Mouse (Mus musculus): ENCODE measurements around the gene Tmem132d. TPM values are rescaled to one million over a fixed set of nuclear protein-coding genes. Genes with fewer than 3 reads are reported as not detected.

Tmem132d gene
- polyA plus RNA-seq, 1 experiment from 2014 or later = 3.0 TPM

GRCm38 (mm10) chr5:128424213-128424612 is 8.7 kb downstream of the Tmem132d start:
- H3K27me3 ChIP-seq (replicated peaks; ENCODE audit: control insufficient read depth, insufficient read depth, low read length) = no peaks in the 10 kb centered on the region
- H3K9ac ChIP-seq (ENCODE audit: low read depth, low read length) = no peak overlapping the region
- no peaks in the 10 kb centered on the region for H3K9me3 ChIP-seq (ENCODE audit: control insufficient read depth, low read length)
- no peaks in the 10 kb centered on the region for H3K4me1 ChIP-seq (ENCODE audit: control insufficient read depth, insufficient read depth, low read depth, low read length)
- no peak overlapping the region for H3K4me2 ChIP-seq (ENCODE audit: low read length)
- no peak overlapping the region for H3K4me3 ChIP-seq (ENCODE audit: low read length)
- ATAC-seq = no peak
- H3K36me3 ChIP-seq (ENCODE audit: control insufficient read depth, insufficient read depth, low read length) = no peaks in the 10 kb centered on the region
- no peak overlapping the region for H3K27ac ChIP-seq (ENCODE audit: low read depth, low read length)
- whole genome bisulfite sequencing = 92% methylated on average over 2 of the region's 2 CpGs

GRCm38 (mm10) chr5:128422090-128422489 is 10.8 kb downstream of the Tmem132d start:
- Histone ChIP-seq H3K27ac (ENCODE audit: low read depth, low read length) (no peak overlapping the region), H3K4me2 (ENCODE audit: low read length) (no peak overlapping the region), H3K27me3 (replicated peaks; ENCODE audit: control insufficient read depth, insufficient read depth, low read length) (no peaks in the 10 kb centered on the region), H3K9me3 (ENCODE audit: control insufficient read depth, low read length) (no peaks in the 10 kb centered on the region), H3K4me3 (ENCODE audit: low read length) (no peak overlapping the region), H3K9ac (ENCODE audit: low read depth, low read length) (no peak overlapping the region), H3K36me3 (ENCODE audit: control insufficient read depth, insufficient read depth, low read length) (no peaks in the 10 kb centered on the region), H3K4me1 (ENCODE audit: control insufficient read depth, insufficient read depth, low read depth, low read length) (no peaks in the 10 kb centered on the region)
- WGBS = 92% methylated on average over 2 of the region's 2 CpGs
- ATAC-seq = no peak

GRCm38 (mm10) chr5:128418149-128418710 is 14.6 kb downstream of the Tmem132d start:
- ATAC-seq = no peak
- 37% methylated on average over 11 of the region's 11 CpGs for WGBS
- no peaks in the 10 kb centered on the region for H3K27me3 ChIP-seq (replicated peaks; ENCODE audit: control insufficient read depth, insufficient read depth, low read length)
- H3K9me3 ChIP-seq (ENCODE audit: control insufficient read depth, low read length) = no peaks in the 10 kb centered on the region
- H3K36me3 ChIP-seq (ENCODE audit: control insufficient read depth, insufficient read depth, low read length) = no peaks in the 10 kb centered on the region
- peak overlapping the region; percentile 37 for H3K4me2 ChIP-seq (ENCODE audit: low read length)
- no peak overlapping the region for H3K27ac ChIP-seq (ENCODE audit: low read depth, low read length)
- H3K9ac ChIP-seq (ENCODE audit: low read depth, low read length) = no peak overlapping the region
- no peak overlapping the region; the same call in 1 of the 2 replicates for H3K4me3 ChIP-seq (ENCODE audit: low read length)
- H3K4me1 ChIP-seq (ENCODE audit: control insufficient read depth, insufficient read depth, low read depth, low read length) = no peaks in the 10 kb centered on the region

- Histone ChIP-seq H3K4me2 (ENCODE audit: low read length) (no peak overlapping the region), H3K9me3 (ENCODE audit: control insufficient read depth, low read length) (no peaks in the 10 kb centered on the region), H3K27ac (ENCODE audit: low read depth, low read length) (no peak overlapping the region), H3K4me3 (ENCODE audit: low read length) (no peak overlapping the region), H3K9ac (ENCODE audit: low read depth, low read length) (no peak overlapping the region), H3K4me1 (ENCODE audit: control insufficient read depth, insufficient read depth, low read depth, low read length) (no peaks in the 10 kb centered on the region), H3K36me3 (ENCODE audit: control insufficient read depth, insufficient read depth, low read length) (no peaks in the 10 kb centered on the region), H3K27me3 (replicated peaks; ENCODE audit: control insufficient read depth, insufficient read depth, low read length) (no peaks in the 10 kb centered on the region)
- WGBS = 36% methylated on average over 8 of the region's 8 CpGs
- no peak for ATAC-seq
Measured at GRCm38 (mm10) chr5:128414056-128414455, 18.8 kb downstream of the Tmem132d start.

GRCm38 (mm10) chr5:128412306-128412705 is 20.6 kb downstream of the Tmem132d start:
- H3K4me2 ChIP-seq (ENCODE audit: low read length) = no peak overlapping the region

GRCm38 (mm10) chr5:128407546-128407945 is 25.3 kb downstream of the Tmem132d start:
- WGBS = 82% methylated on average over 9 of the region's 9 CpGs
- no peak overlapping the region for H3K27ac ChIP-seq (ENCODE audit: low read depth, low read length)
- H3K27me3 ChIP-seq (replicated peaks; ENCODE audit: control insufficient read depth, insufficient read depth, low read length) = no peaks in the 10 kb centered on the region
- no peak overlapping the region for H3K4me2 ChIP-seq (ENCODE audit: low read length)
- no peak overlapping the region for H3K4me3 ChIP-seq (ENCODE audit: low read length)
- H3K36me3 ChIP-seq (ENCODE audit: control insufficient read depth, insufficient read depth, low read length) = no peaks in the 10 kb centered on the region
- H3K9me3 ChIP-seq (ENCODE audit: control insufficient read depth, low read length) = no peaks in the 10 kb centered on the region
- H3K9ac ChIP-seq (ENCODE audit: low read depth, low read length) = no peak overlapping the region
- no peak for ATAC-seq
- no peaks in the 10 kb centered on the region for H3K4me1 ChIP-seq (ENCODE audit: control insufficient read depth, insufficient read depth, low read depth, low read length)

More at GRCm38 (mm10) chr5:128412306-128412705, 20.6 kb downstream of the Tmem132d start:
- Histone ChIP-seq H3K4me1 (ENCODE audit: control insufficient read depth, insufficient read depth, low read depth, low read length) (no peaks in the 10 kb centered on the region), H3K4me3 (ENCODE audit: low read length) (no peak overlapping the region), H3K27me3 (replicated peaks; ENCODE audit: control insufficient read depth, insufficient read depth, low read length) (no peaks in the 10 kb centered on the region), H3K27ac (ENCODE audit: low read depth, low read length) (no peak overlapping the region), H3K36me3 (ENCODE audit: control insufficient read depth, insufficient read depth, low read length) (no peaks in the 10 kb centered on the region), H3K9ac (ENCODE audit: low read depth, low read length) (no peak overlapping the region), H3K9me3 (ENCODE audit: control insufficient read depth, low read length) (no peaks in the 10 kb centered on the region)
- 69% methylated on average over 6 of the region's 6 CpGs for WGBS
- no peak for ATAC-seq

- ATAC-seq = no peak
- H3K4me1 ChIP-seq (ENCODE audit: control insufficient read depth, insufficient read depth, low read depth, low read length) = no peaks in the 10 kb centered on the region
Measured at GRCm38 (mm10) chr5:128405071-128405470, 27.8 kb downstream of the Tmem132d start.

GRCm38 (mm10) chr5:128404223-128404622 is 28.7 kb downstream of the Tmem132d start:
- Histone ChIP-seq H3K36me3 (ENCODE audit: control insufficient read depth, insufficient read depth, low read length) (no peaks in the 10 kb centered on the region), H3K9me3 (ENCODE audit: control insufficient read depth, low read length) (no peaks in the 10 kb centered on the region), H3K9ac (ENCODE audit: low read depth, low read length) (no peak overlapping the region), H3K27me3 (replicated peaks; ENCODE audit: control insufficient read depth, insufficient read depth, low read length) (no peaks in the 10 kb centered on the region), H3K27ac (ENCODE audit: low read depth, low read length) (no peak overlapping the region), H3K4me2 (ENCODE audit: low read length) (no peak overlapping the region), H3K4me1 (ENCODE audit: control insufficient read depth, insufficient read depth, low read depth, low read length) (no peaks in the 10 kb centered on the region), H3K4me3 (ENCODE audit: low read length) (no peak overlapping the region)
- 95% methylated on average over 3 of the region's 3 CpGs for WGBS
- ATAC-seq = no peak

More at GRCm38 (mm10) chr5:128405071-128405470, 27.8 kb downstream of the Tmem132d start:
- Histone ChIP-seq H3K27me3 (replicated peaks; ENCODE audit: control insufficient read depth, insufficient read depth, low read length) (no peaks in the 10 kb centered on the region), H3K9ac (ENCODE audit: low read depth, low read length) (no peak overlapping the region), H3K4me3 (ENCODE audit: low read length) (no peak overlapping the region), H3K36me3 (ENCODE audit: control insufficient read depth, insufficient read depth, low read length) (no peaks in the 10 kb centered on the region), H3K4me2 (ENCODE audit: low read length) (no peak overlapping the region), H3K27ac (ENCODE audit: low read depth, low read length) (no peak overlapping the region), H3K9me3 (ENCODE audit: control insufficient read depth, low read length) (no peaks in the 10 kb centered on the region)
- 90% methylated on average over 8 of the region's 8 CpGs for WGBS

- H3K27ac ChIP-seq (ENCODE audit: low read depth, low read length) = no peak overlapping the region
- ATAC-seq = no peak
- H3K27me3 ChIP-seq (replicated peaks; ENCODE audit: control insufficient read depth, insufficient read depth, low read length) = no peaks in the 10 kb centered on the region
- no peak overlapping the region for H3K4me2 ChIP-seq (ENCODE audit: low read length)
- peaks cover 7% of the 10 kb centered on the region; the same call in 1 of the 2 replicates for H3K9me3 ChIP-seq (ENCODE audit: control insufficient read depth, low read length)
- H3K9ac ChIP-seq (ENCODE audit: low read depth, low read length) = no peak overlapping the region
- WGBS = 83% methylated on average over 3 of the region's 3 CpGs
- H3K36me3 ChIP-seq (ENCODE audit: control insufficient read depth, insufficient read depth, low read length) = no peaks in the 10 kb centered on the region
- no peak overlapping the region for H3K4me3 ChIP-seq (ENCODE audit: low read length)
- H3K4me1 ChIP-seq (ENCODE audit: control insufficient read depth, insufficient read depth, low read depth, low read length) = no peaks in the 10 kb centered on the region
Measured at GRCm38 (mm10) chr5:128392372-128392771, 40.5 kb downstream of the Tmem132d start.

Measured in hindbrain, embryonic 16.5 days (tissue).